Mouse (Mus musculus): ENCODE measurements at regions not wholly inside any gene's neighbourhood (a gene's known extent, or its start where the extent isn't known, plus 50 kb on each side); places are given as distances from the start of the nearest gene placed in this dataset.

- TF ChIP-seq CTCF (conservative IDR thresholded peaks at IDR 0.05 in 1 of 2, IDR thresholded peaks at IDR 0.05 in 1 of 2; ENCODE audit: low read depth in 2 of 2, low read length in 2 of 2), result no peak
- TF ChIP-seq POLR2A (IDR thresholded peaks at IDR 0.05; ENCODE audit: low read depth, low read length), result no peak
- TF ChIP-seq ZC3H11A (IDR thresholded peaks at IDR 0.05; ENCODE audit: low read depth, low read length), result no peak
- TF ChIP-seq ELF1 (IDR thresholded peaks at IDR 0.05; ENCODE audit: low read depth, low read length), result no peak
- no peak for TF ChIP-seq POLR2AphosphoS2 (IDR thresholded peaks at IDR 0.05; ENCODE audit: low read depth, low read length)
- no peak for TF ChIP-seq RCOR1 (conservative IDR thresholded peaks at IDR 0.05; ENCODE audit: low read depth, low read length)
- no peak for TF ChIP-seq ZMIZ1 (IDR thresholded peaks at IDR 0.05; ENCODE audit: low read depth, low read length)
Observed at GRCm38 (mm10) chr3:149503992-149504391, 513.6 kb upstream of the Adgrl2 start.
